Mouse (Mus musculus): Measurements from ENCODE around the gene Capn11.
"Not testable (repeated sequence)": the region's sequence is repeated elsewhere in the genome, so short reads cannot be mapped to it uniquely, and the experiment has no call there.

Capn11 gene

GRCm38 (mm10) chr17:45626577-45627134, 32.5 kb downstream of the Capn11 start:
- DNase-seq: peak; percentile 89

GRCm38 (mm10) chr17:45623425-45623824, 35.7 kb downstream of the Capn11 start:
- DNase-seq: not testable (repeated sequence)

- DNase-seq: peak; percentile 52
Observed at GRCm38 (mm10) chr17:45619386-45620256, 39.5 kb downstream of the Capn11 start.

- peak; percentile 81 for DNase-seq
Observed at GRCm38 (mm10) chr17:45618941-45619385, 40.2 kb downstream of the Capn11 start.

GRCm38 (mm10) chr17:45617655-45618054, 41.5 kb downstream of the Capn11 start:
- DNase-seq: no peak

- DNase-seq: no peak
Observed at GRCm38 (mm10) chr17:45616679-45617078, 42.4 kb downstream of the Capn11 start.

DNA sequence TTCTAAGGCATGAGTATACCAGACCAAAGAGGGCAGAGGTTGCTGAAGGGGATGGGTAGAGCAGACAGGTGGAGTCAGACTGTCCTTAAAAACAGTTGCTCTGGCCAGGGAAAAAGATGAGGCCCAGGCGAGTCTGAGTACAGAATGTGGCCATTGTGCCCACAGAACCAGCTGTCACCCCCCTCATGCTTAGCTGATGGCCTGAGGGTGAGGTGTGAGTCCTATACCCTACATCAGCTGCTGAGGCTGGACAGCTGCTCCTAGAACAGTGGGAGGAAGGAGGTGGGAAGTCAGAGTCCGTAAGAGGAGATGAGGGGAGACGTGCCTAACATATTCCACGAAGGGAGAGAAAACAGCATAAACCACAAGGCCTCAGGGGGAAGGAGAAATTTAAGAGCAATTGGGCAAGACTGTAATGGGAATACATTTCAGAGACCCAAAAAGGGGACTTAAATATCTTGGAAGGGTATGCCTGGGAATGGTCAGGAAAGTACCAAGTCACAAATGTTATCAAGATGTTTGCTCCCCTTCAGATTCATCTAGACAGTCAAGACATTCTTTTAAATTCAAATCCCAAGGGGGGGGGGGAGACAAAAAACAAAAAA, 43.0 kb downstream of the Capn11 start:
- DNase-seq: no peak

DNA sequence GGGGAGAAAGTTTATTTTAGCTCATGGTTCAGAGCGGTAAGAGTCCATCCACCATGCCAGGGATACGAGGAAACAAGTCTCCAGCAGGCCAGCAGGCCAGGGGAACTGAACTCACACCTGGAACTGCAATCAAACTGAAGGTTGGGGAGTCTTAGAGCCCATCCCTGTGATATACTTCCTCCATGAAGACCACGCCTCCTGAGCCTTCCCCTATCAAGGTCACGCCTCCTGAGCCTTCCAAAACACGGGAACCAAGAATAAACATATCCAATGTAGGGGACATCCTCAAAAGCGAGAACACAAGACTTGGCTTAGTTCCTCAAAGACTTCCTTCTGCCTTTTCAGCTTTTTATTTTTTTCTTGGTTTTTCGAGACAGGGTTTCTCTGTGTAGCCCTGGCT, 46.2 kb downstream of the Capn11 start:
- no peak for DNase-seq

GRCm38 (mm10) chr17:45612008-45612407, 47.1 kb downstream of the Capn11 start:
- DNase-seq: no peak

DNA sequence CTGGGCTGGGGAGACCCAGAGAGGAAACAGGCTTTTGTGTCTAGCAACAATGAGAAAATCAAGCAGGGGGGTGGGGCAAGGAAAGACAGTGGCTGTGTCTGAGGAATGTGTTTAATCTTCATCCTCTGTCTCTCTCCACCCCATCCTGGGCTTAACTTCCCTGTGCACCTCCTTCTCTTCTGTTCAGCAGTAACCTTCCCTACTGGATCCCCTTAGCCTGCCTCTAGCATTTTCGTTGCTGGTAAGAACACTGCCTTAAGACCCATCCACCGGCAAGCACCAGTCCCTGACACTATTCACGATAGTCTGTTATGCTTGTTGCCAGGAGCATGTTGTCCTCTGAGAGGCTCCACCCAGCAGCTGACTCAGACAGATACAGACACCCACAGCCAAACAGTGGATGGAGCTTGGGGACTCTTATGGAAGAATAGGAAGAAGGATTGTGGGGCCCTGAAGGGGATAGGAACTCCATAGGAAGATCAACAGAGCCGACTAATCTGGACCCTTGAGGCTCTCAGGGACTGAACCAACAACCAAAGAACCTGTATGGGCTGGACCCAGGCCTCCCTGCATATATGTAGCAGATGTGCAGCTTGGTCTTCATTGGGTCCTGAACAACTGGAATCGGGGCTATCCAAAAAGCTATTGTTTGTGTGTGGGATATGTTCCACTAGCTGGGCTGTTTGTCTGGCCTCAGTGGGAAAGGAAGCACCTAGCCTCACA, 48.8 kb downstream of the Capn11 start:
- DNase-seq: peak; percentile 68

GRCm38 (mm10) chr17:45608396-45608795, 50.7 kb downstream of the Capn11 start:
- DNase-seq: no peak

- no peak for DNase-seq
Observed at GRCm38 (mm10) chr17:45606992-45607879, 51.9 kb downstream of the Capn11 start.

DNA sequence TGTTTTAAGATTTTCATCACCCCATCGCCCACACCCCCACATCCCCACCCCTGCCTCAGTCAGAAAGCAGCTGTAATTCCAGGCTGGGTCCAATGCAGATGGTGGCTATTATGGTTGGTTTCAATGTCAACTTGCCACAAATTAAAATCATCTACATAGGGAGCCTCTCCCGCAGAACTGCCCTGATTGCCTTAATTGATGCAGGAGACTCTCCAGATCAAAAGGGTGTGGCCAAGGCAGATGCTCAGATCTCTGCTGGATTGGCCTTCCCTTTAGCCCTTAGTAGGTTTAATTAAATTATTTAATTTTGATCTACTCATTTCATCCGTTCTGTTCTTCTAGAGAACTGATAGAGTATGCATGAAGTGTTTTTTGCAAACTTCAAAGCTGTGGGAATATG, 56.1 kb downstream of the Capn11 start:
- DNase-seq: no peak

DNA sequence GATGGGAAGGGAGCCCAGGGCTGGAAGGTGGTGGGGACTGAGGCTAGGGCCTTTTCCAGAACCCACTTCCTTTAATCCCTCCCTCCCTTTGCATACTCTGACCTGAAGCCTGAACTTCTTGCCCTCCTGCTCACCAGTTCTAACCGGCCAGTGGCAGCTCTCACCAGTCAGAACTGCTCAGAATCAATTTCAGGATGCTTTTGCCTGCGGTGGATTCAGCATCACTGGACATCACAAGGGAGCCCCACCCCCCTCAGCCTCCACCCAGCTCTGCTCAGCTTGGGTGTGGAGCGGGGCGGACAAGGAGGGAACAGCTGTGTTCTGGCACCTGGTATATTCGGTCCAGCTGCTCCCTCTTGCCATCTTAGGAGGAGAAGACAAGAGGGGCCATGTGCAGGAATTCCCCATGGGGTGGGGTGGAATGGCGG, 57.2 kb downstream of the Capn11 start, which contains the start of gene Mymx:
Gene Mymx (minus strand): TSS at position 226 of the 428 bp plus-strand sequence.
- no peak for DNase-seq

DNA sequence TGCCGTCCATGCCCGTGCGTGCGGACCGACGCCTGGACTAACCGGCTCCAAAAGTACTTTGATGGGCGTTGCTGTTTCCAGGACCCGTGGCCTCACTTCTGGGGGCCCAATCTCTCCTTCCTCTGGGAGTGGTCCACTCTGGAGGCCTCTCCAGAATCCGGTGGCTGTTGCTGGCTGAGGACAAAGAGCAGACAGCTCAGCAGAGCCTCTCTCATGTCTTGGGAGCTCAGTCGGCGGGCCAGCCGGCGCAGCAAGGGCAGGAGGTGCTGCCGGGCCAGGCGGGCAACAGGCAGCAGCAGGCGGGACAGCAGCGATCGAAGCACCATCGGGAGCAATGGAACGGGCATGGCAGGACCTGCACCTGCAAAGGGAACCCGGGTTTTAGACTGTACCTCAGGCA, 57.8 kb downstream of the Capn11 start:
- no peak for DNase-seq

GRCm38 (mm10) chr17:45600267-45600666, 58.9 kb downstream of the Capn11 start:
- no peak for DNase-seq

GRCm38 (mm10) chr17:45599446-45600242, 59.5 kb downstream of the Capn11 start, which contains the start of gene Slc29a1:
Slc29a1 (minus strand) TSS chr17:45599606.
- DNase-seq: peak; percentile 80

DNA sequence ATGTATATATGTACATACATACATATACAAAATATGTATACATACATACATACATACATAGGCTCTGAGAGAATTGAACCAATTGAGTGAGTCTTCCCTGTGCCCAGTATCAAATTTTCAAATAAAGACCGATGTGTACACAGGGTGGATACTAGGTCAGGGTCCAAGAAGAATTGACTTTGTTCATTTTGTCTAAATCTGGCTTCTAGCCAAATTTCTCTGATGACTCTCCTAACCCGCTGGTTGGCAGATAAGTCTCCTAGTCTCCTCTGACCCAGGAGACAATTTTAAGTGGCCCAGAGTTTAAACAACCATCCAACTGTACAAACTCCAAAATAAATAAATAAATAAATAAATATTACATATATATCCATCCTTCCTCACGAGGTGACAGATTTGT, 60.2 kb downstream of the Capn11 start:
- no peak for DNase-seq

DNA sequence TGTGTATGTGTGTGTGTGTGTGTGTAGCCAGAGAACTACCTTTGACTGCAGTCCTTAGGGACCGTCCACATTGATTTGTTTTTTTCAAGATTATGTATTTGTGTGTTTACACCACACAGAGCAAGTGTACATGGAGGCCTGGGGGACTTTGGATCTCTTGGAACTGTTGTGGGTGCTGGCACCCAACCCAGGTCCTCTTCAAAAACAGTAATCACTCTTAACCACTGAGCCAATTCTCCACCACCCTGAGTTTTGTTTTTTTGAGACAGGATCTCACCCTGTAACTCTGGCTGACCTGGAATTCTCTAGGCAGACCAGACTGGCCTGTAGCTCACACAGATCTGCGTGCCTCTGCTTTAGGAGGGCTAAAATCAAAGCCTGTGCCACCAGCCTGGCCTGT, 60.7 kb downstream of the Capn11 start:
- DNase-seq: no peak

- DNase-seq: peak; percentile 69
Observed at GRCm38 (mm10) chr17:45597787-45598186, 61.3 kb downstream of the Capn11 start.
